In genomic region chr7:84749434-84750301, GRCm38 (mm10) we compare ENCODE assay signal across 8 mouse cellular contexts. TPM values are rescaled to one million over a fixed set of nuclear protein-coding genes. Genes with fewer than 3 reads are reported as not detected.
DNase-seq lines count a peak whose midpoint lies in the region; ATAC-seq and TF ChIP-seq lines count a peak whose summit lies in the region.

No protein-coding gene starts in this region.

- H3K9ac ChIP-seq in lung, embryonic 14.5 days, result peak overlapping the region; percentile 17

- H3K27ac ChIP-seq in lung, embryonic 14.5 days (ENCODE audit: low read depth), result no peak overlapping the region

- H3K4me3 ChIP-seq in lung, embryonic 14.5 days (ENCODE audit: low read depth, low read length), result peak overlapping the region; percentile 23

- TF ChIP-seq CTCF in lung, embryonic 14.5 days (IDR thresholded peaks at IDR 0.05; ENCODE audit: low read depth), result peak; percentile 70

- H3K4me2 ChIP-seq in lung, embryonic 14.5 days, result peak overlapping the region; percentile 57

- DNase-seq in NIH3T3 (ENCODE audit: low read depth), result peak; percentile 84
- peak; percentile 86 for DNase-seq in cerebellum, adult 9-10 months
- peak; percentile 72 for DNase-seq in forelimb bud, embryonic 11.5 days (ENCODE audit: low read depth, low spot score)
- peak; percentile 40 to 72 for DNase-seq in layer of hippocampus, adult 8-10 months (ENCODE audit: low spot score in 2 of 2)
- DNase-seq in lung, embryonic 14.5 days, result peak; percentile 84
- peak; percentile 43 for DNase-seq in ovary, postnatal 14 days (ENCODE audit: low spot score)
- peak; percentile 23 for DNase-seq in urinary bladder, adult 2 months (ENCODE audit: low spot score)

- no peaks in the 10 kb centered on the region for H3K4me1 ChIP-seq in lung, embryonic 14.5 days (ENCODE audit: insufficient read depth)

- under 1% methylated on average over 21 of the region's 21 CpGs for WGBS in lung, embryonic 14.5 days

- no peaks in the 10 kb centered on the region for H3K36me3 ChIP-seq in lung, embryonic 14.5 days (ENCODE audit: insufficient read depth)

- peak; percentile 91 to 93 for ATAC-seq in hematopoietic stem cell, adult 5-6 weeks (replicated peaks in 1 of 2; ENCODE audit: insufficient read depth in 1 of 2, low FRiP score in 2 of 2, low TSS enrichment in 1 of 2, low read depth in 1 of 2, poor library complexity in 2 of 2, severe bottlenecking in 2 of 2)
- peak; percentile 79 for ATAC-seq in lung, embryonic 14.5 days (ENCODE audit: insufficient read depth)

- no peaks in the 10 kb centered on the region for H3K27me3 ChIP-seq in lung, embryonic 14.5 days (ENCODE audit: insufficient read depth, low read length)

- no peaks in the 10 kb centered on the region for H3K9me3 ChIP-seq in lung, embryonic 14.5 days (ENCODE audit: low read depth, low read length)

RNA-seq across cellular contexts. Expression of gene Zfand6, which starts 59.9 kb away (rescaled TPM):
- total RNA-seq in hematopoietic stem cell, adult 5-6 weeks (2017), result 151 and 163 TPM in 2 replicates
- total RNA-seq in layer of hippocampus, adult 8-10 months (2022), result 10 to 100 TPM; 64.0 to 93.3 (median 76.0) TPM
- 148 and 160 TPM in 2 replicates for polyA plus RNA-seq in lung, embryonic 14.5 days (2014; fragmentation: Nextera tagmentation; extraction: Ambion mirVana)
- 119 and 181 TPM in 2 replicates for polyA plus RNA-seq in urinary bladder, adult 2 months (2012; rRNA removed)

Comparison
In these comparisons a context has a peak if more than half of its experiments do, and no peak if none do; other contexts are left out.
1. DNase-seq: peak in every context shown above with its lines; median percentile 86 in cerebellum, adult 9-10 months; 84 in NIH3T3; 84 in lung, embryonic 14.5 days; 72 in forelimb bud, embryonic 11.5 days; 56 in layer of hippocampus, adult 8-10 months; 43 in ovary, postnatal 14 days; 23 in urinary bladder, adult 2 months.